ENCODE assay signal across 17 mouse cellular contexts in the genomic region with DNA sequence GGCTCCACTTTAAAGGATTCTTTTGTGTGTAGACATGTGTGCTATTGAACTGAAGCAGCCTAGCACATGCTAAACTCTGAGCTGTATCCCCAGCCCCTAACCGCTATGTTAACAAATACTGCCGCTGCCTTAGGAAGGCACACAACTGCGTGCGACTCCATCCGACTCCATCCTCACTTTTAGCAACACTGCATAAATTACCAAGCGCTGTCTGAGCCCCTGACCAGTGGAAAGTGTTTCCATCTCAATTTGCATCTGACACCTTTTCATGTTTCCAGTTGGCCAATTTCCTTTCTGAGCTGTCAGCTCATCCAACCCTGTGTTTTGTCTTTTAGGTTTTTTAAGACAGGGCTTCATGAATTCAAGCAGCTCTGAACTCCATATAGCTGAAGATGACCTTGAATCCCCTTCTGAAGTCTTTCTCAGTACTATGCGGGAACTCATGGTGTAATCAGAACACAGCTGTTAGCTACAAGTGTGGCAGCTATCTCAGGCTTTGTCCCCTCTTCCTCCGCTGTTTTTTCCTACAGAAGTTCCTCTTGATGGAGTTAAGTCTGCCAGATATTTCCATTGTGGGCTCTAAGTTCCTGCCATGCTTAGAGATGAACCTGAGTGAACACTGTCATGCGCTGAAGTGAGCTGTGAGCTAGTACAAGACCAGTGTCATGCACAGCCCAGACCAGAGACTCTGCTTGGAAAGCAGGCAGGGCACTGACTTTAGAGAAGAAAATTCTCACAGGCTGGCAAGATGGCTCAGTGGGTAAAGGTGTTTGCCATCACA. TPM values are rescaled to one million over a fixed set of nuclear protein-coding genes. Genes with fewer than 3 reads are reported as not detected.
A peak's percentile ranks its signal among the peaks of the same experiment; 100 is the strongest.
DNase-seq lines count a peak whose midpoint lies in the region; ATAC-seq and TF ChIP-seq lines count a peak whose summit lies in the region.
"Had no signal": no experiment of that assay in that cellular context is flagged by ENCODE, and none has a peak within 500 bp of the region (broad histone marks: within the 10 kb centered on the region; RNA-seq: fewer than 3 reads in every experiment).

No protein-coding gene starts in this region.

- H3K9me3 ChIP-seq in heart, embryonic 13.5 days, result no peaks in the 10 kb centered on the region
- H3K9me3 ChIP-seq in liver, embryonic 12.5 days (replicated peaks), result no peaks in the 10 kb centered on the region
- no peaks in the 10 kb centered on the region for H3K9me3 ChIP-seq in liver, embryonic 11.5 days (ENCODE audit: control insufficient read depth, low read length)
- no peaks in the 10 kb centered on the region for H3K9me3 ChIP-seq in forebrain, postnatal 0 days (ENCODE audit: low read length)
- H3K9me3 ChIP-seq: midbrain, embryonic 10.5 days; neural tube, embryonic 15.5 days had no signal

- 43% methylated on average over 9 of the region's 9 CpGs for WGBS in heart, embryonic 13.5 days
- 73% methylated on average over 9 of the region's 9 CpGs for whole genome bisulfite sequencing in liver, embryonic 12.5 days (ENCODE audit: insufficient replicate concordance)
- WGBS in liver, embryonic 11.5 days, result 72% methylated on average over 9 of the region's 9 CpGs
- 34% methylated on average over 9 of the region's 9 CpGs for WGBS in forebrain, postnatal 0 days

- no peak for ATAC-seq in heart, embryonic 13.5 days (ENCODE audit: extremely low read depth, insufficient number of reproducible peaks, low FRiP score, low TSS enrichment)
- no peak for ATAC-seq in liver, embryonic 12.5 days
- ATAC-seq in liver, embryonic 11.5 days (replicated peaks; ENCODE audit: low FRiP score), result no peak
- peak; percentile 62 for ATAC-seq in activated CD4-positive, CD25-positive, alpha-beta regulatory T cell, adult 4 months
- ATAC-seq in forebrain, postnatal 0 days, result peak; percentile 78
- ATAC-seq: intestine, postnatal 0 days; lung, postnatal 0 days had no signal

- peaks cover 3% of the 10 kb centered on the region; the same call in 1 of the 2 replicates for H3K36me3 ChIP-seq in heart, embryonic 13.5 days
- peaks cover 22% of the 10 kb centered on the region for H3K36me3 ChIP-seq in liver, embryonic 12.5 days
- H3K36me3 ChIP-seq in liver, embryonic 11.5 days (ENCODE audit: control insufficient read depth, insufficient read depth, low read length), result peaks cover 4% of the 10 kb centered on the region; the same call in 1 of the 2 replicates
- H3K36me3 ChIP-seq in forebrain, postnatal 0 days (ENCODE audit: insufficient read depth), result no peaks in the 10 kb centered on the region
- H3K36me3 ChIP-seq: neural tube, embryonic 15.5 days had no signal

- peak overlapping the region; percentile 3; the same call in 1 of the 2 replicates for H3K4me2 ChIP-seq in heart, embryonic 13.5 days
- H3K4me2 ChIP-seq in liver, embryonic 12.5 days, result no peak overlapping the region
- no peak overlapping the region for H3K4me2 ChIP-seq in liver, embryonic 11.5 days
- H3K4me2 ChIP-seq in forebrain, postnatal 0 days (ENCODE audit: low read depth), result no peak overlapping the region
- H3K4me2 ChIP-seq: neural tube, embryonic 15.5 days had no signal

- no peak overlapping the region for H3K4me3 ChIP-seq in heart, embryonic 13.5 days
- H3K4me3 ChIP-seq in liver, embryonic 12.5 days, result no peak overlapping the region
- H3K4me3 ChIP-seq in liver, embryonic 11.5 days (ENCODE audit: low read depth, low read length), result no peak overlapping the region
- H3K4me3 ChIP-seq in forebrain, postnatal 0 days (ENCODE audit: low read depth, low read length), result no peak overlapping the region
- H3K4me3 ChIP-seq: midbrain, embryonic 10.5 days; neural tube, embryonic 15.5 days had no signal

- peak overlapping the region; percentile 42; the same call in 1 of the 2 replicates for H3K9ac ChIP-seq in heart, embryonic 13.5 days
- no peak overlapping the region for H3K9ac ChIP-seq in liver, embryonic 12.5 days
- no peak overlapping the region for H3K9ac ChIP-seq in liver, embryonic 11.5 days (ENCODE audit: low read depth, low read length)
- no peak overlapping the region for H3K9ac ChIP-seq in forebrain, postnatal 0 days
- H3K9ac ChIP-seq: liver, embryonic 14.5 days; neural tube, embryonic 15.5 days had no signal

- H3K27me3 ChIP-seq in heart, embryonic 13.5 days (replicated peaks), result no peaks in the 10 kb centered on the region
- H3K27me3 ChIP-seq in liver, embryonic 12.5 days (replicated peaks), result no peaks in the 10 kb centered on the region
- no peaks in the 10 kb centered on the region for H3K27me3 ChIP-seq in liver, embryonic 11.5 days (replicated peaks; ENCODE audit: control insufficient read depth, insufficient read depth, low read length)
- H3K27me3 ChIP-seq in forebrain, postnatal 0 days (ENCODE audit: insufficient read depth, low read length), result no peaks in the 10 kb centered on the region
- H3K27me3 ChIP-seq: neural tube, embryonic 15.5 days had no signal

- DNase-seq in heart, postnatal 4 days, result no peak
- DNase-seq in liver, embryonic 11.5 days (ENCODE audit: low spot score), result no peak
- peak; percentile 33 for DNase-seq in forebrain, postnatal 0 days
- no peak for DNase-seq in kidney, postnatal 4 days
- no peak for DNase-seq in gastrocnemius, adult 8-10 months (ENCODE audit: low spot score in 2 of 2)
- DNase-seq: adrenal gland, postnatal 36 days; cerebellum, postnatal 25 days; gastrocnemius, postnatal 10 days; kidney, postnatal 14 days had no signal

- H3K4me1 ChIP-seq in heart, embryonic 13.5 days, result peaks cover 72% of the 10 kb centered on the region
- peaks cover 81% of the 10 kb centered on the region for H3K4me1 ChIP-seq in liver, embryonic 12.5 days
- peaks cover 41% of the 10 kb centered on the region for H3K4me1 ChIP-seq in liver, embryonic 11.5 days (replicated peaks; ENCODE audit: control insufficient read depth, insufficient read depth, low read length)
- no peaks in the 10 kb centered on the region for H3K4me1 ChIP-seq in forebrain, postnatal 0 days (ENCODE audit: insufficient read depth)

- no peak for TF ChIP-seq CTCF in forebrain, postnatal 0 days (IDR thresholded peaks at IDR 0.05; ENCODE audit: low read depth)

- H3K27ac ChIP-seq in heart, embryonic 13.5 days (replicated peaks), result peak overlapping the region; percentile 82
- 0 out of 2 replicates have a peak overlapping the region, but pooled peaks have one; percentile 11 for H3K27ac ChIP-seq in liver, embryonic 12.5 days
- H3K27ac ChIP-seq in liver, embryonic 11.5 days (ENCODE audit: low read depth, low read length), result no peak overlapping the region; the same call in 1 of the 2 replicates
- no peak overlapping the region for H3K27ac ChIP-seq in forebrain, postnatal 0 days (ENCODE audit: low read depth, low read length)
- H3K27ac ChIP-seq: liver, embryonic 14.5 days; midbrain, embryonic 10.5 days; neural tube, embryonic 15.5 days had no signal

RNA-seq across cellular contexts. Expression of gene Ptpn11, which starts 11.9 kb away (rescaled TPM):
- 18.4 and 20.0 TPM in 2 replicates for polyA plus RNA-seq in heart, embryonic 13.5 days (2015; fragmentation: Nextera tagmentation; extraction: Ambion mirVana)
- 100 to 1,000 TPM in 1 of 2 experiments, 10 to 100 TPM in 1; 99.0 to 107 TPM for total RNA-seq in heart, postnatal 4 days (2021)
- 15.2 and 15.8 TPM in 2 replicates for polyA plus RNA-seq in liver, embryonic 12.5 days (2016; fragmentation: Nextera tagmentation; extraction: Ambion mirVana)
- 21.5 TPM in 2 replicates for polyA plus RNA-seq in liver, embryonic 11.5 days (2014; fragmentation: Nextera tagmentation; extraction: Ambion mirVana)
- polyA plus RNA-seq in activated CD4-positive, CD25-positive, alpha-beta regulatory T cell, adult 4 months (2017; shearing (Covaris generic)), result 1 to 10 TPM; 6.0 to 9.6 TPM
- 49.1 and 60.9 TPM in 2 replicates for total RNA-seq in forebrain, postnatal 0 days (2014; rRNA removed)
- 21.4 and 25.5 TPM in 2 replicates for polyA plus RNA-seq in forebrain, postnatal 0 days (2015; fragmentation: Nextera tagmentation; extraction: Ambion mirVana)
- total RNA-seq in gastrocnemius, adult 8-10 months (2022), result 10 to 100 TPM; 60.1 to 89.9 (median 74.9) TPM

RNA-seq across cellular contexts. Expression of gene Rpl6, which starts 25.0 kb away (rescaled TPM):
- 368 and 390 TPM in 2 replicates for polyA plus RNA-seq in heart, embryonic 13.5 days (2015; fragmentation: Nextera tagmentation; extraction: Ambion mirVana)
- 100 to 1,000 TPM; 820 to 822 TPM for total RNA-seq in heart, postnatal 4 days (2021)
- polyA plus RNA-seq in liver, embryonic 12.5 days (2016; fragmentation: Nextera tagmentation; extraction: Ambion mirVana), result 590 and 602 TPM in 2 replicates
- 959 and 1,036 TPM in 2 replicates for polyA plus RNA-seq in liver, embryonic 11.5 days (2014; fragmentation: Nextera tagmentation; extraction: Ambion mirVana)
- 1,000 to 10,000 TPM; 1,893 to 2,041 TPM for polyA plus RNA-seq in activated CD4-positive, CD25-positive, alpha-beta regulatory T cell, adult 4 months (2017; shearing (Covaris generic))
- 672 and 863 TPM in 2 replicates for total RNA-seq in forebrain, postnatal 0 days (2014; rRNA removed)
- 359 and 435 TPM in 2 replicates for polyA plus RNA-seq in forebrain, postnatal 0 days (2015; fragmentation: Nextera tagmentation; extraction: Ambion mirVana)
- 100 to 1,000 TPM; 405 to 594 (median 505) TPM for total RNA-seq in gastrocnemius, adult 8-10 months (2022)

RNA-seq across cellular contexts. Expression of gene Hectd4, which starts 40.8 kb away (rescaled TPM):
- 2.8 and 3.3 TPM in 2 replicates for polyA plus RNA-seq in heart, embryonic 13.5 days (2015; fragmentation: Nextera tagmentation; extraction: Ambion mirVana)
- 10 to 100 TPM; 22.7 to 25.8 TPM for total RNA-seq in heart, postnatal 4 days (2021)
- polyA plus RNA-seq in liver, embryonic 12.5 days (2016; fragmentation: Nextera tagmentation; extraction: Ambion mirVana), result 13.3 and 14.4 TPM in 2 replicates
- 11.8 and 16.3 TPM in 2 replicates for polyA plus RNA-seq in liver, embryonic 11.5 days (2014; fragmentation: Nextera tagmentation; extraction: Ambion mirVana)
- 1 to 10 TPM; 6.4 to 7.0 TPM for polyA plus RNA-seq in activated CD4-positive, CD25-positive, alpha-beta regulatory T cell, adult 4 months (2017; shearing (Covaris generic))
- 75.6 and 107 TPM in 2 replicates for total RNA-seq in forebrain, postnatal 0 days (2014; rRNA removed)
- polyA plus RNA-seq in forebrain, postnatal 0 days (2015; fragmentation: Nextera tagmentation; extraction: Ambion mirVana), result 8.3 and 14.0 TPM in 2 replicates
- 10 to 100 TPM; 12.3 to 16.7 (median 13.9) TPM for total RNA-seq in gastrocnemius, adult 8-10 months (2022)

Comparison
In these comparisons a context has a peak if more than half of its experiments do, and no peak if none do; other contexts are left out.
1. H3K27ac ChIP-seq: peak in heart, embryonic 13.5 days (single experiment) and liver, embryonic 12.5 days (single experiment); none in liver, embryonic 11.5 days (single experiment) and forebrain, postnatal 0 days (single experiment).
2. ATAC-seq: peak in activated CD4-positive, CD25-positive, alpha-beta regulatory T cell, adult 4 months (single experiment) and forebrain, postnatal 0 days (single experiment); none in heart, embryonic 13.5 days (single experiment), liver, embryonic 12.5 days (single experiment) and liver, embryonic 11.5 days (single experiment).